Mouse (Mus musculus) mature B cell (primary cell): ENCODE results near the gene Prss37.

Experiments
- in situ Hi-C: fragments of 300-500 bp; cut with MboI; formaldehyde crosslinking; loops from 2 replicates; pipeline ENCODE4 v1.14.3; 2019

The Prss37 gene

GRCm38 (mm10) chr6:40519408-40519807 is at the start of gene Prss37:
TSS of gene Prss37 (minus strand) at chr6:40519508.
- in situ Hi-C loops, result no loop called here

- in situ Hi-C loops, result no loop called here
These were observed 35.6 kb upstream of the Prss37 start, which contains the start of gene Olfr461 for GRCm38 (mm10) chr6:40554950-40555349. TSS of gene Olfr461 (minus strand) at chr6:40555050.

- in situ Hi-C loops, result no loop called here
These were observed 25.4 kb upstream of the Prss37 start for GRCm38 (mm10) chr6:40544690-40545089.

GRCm38 (mm10) chr6:40493229-40493628 is 26.1 kb downstream of the Prss37 start, which contains the start of gene Tas2r108:
TSS of gene Tas2r108 (plus strand) at chr6:40493529.
- in situ Hi-C loops, result loop anchor here (25.0 kb wide), 1 partner anchor 194 kb away; no protein-coding TSS in a partner anchor

GRCm38 (mm10) chr6:40490933-40491332 is 28.4 kb downstream of the Prss37 start, which contains the start of gene Tas2r137:
TSS of gene Tas2r137 (plus strand) at chr6:40491233.
- in situ Hi-C loops, result loop anchor here (25.0 kb wide), 1 partner anchor 196 kb away; no protein-coding TSS in a partner anchor

GRCm38 (mm10) chr6:40482318-40482717 is 37.0 kb downstream of the Prss37 start:
- in situ Hi-C loops, result loop anchor here (25.0 kb wide), 1 partner anchor 205 kb away; no protein-coding TSS in a partner anchor

- in situ Hi-C loops, result loop anchor here (25.0 kb wide), 1 partner anchor 208 kb away; no protein-coding TSS in a partner anchor
These were observed 39.6 kb downstream of the Prss37 start for GRCm38 (mm10) chr6:40479705-40480104.

- in situ Hi-C loops, result loop anchor here (25.0 kb wide), 1 partner anchor 211 kb away; no protein-coding TSS in a partner anchor
These were observed 43.2 kb downstream of the Prss37 start for GRCm38 (mm10) chr6:40476132-40476531.

- in situ Hi-C loops, result no loop called here
These were observed 47.6 kb downstream of the Prss37 start for GRCm38 (mm10) chr6:40471720-40472010.

- in situ Hi-C loops, result no loop called here
These were observed 48.2 kb downstream of the Prss37 start, which contains the start of gene Ssbp1 for GRCm38 (mm10) chr6:40470916-40471719. TSS of gene Ssbp1 (plus strand) at chr6:40471352.

- in situ Hi-C loops, result no loop called here
These were observed 53.6 kb downstream of the Prss37 start for GRCm38 (mm10) chr6:40465710-40466109.
